Mouse (Mus musculus): ENCODE measurements at regions not wholly inside any gene's neighbourhood (a gene's known extent, or its start where the extent isn't known, plus 50 kb on each side); places are given as distances from the start of the nearest gene placed in this dataset.

- DNase-seq (ENCODE audit: extremely low read depth), result no peak
- in situ Hi-C loops (cut with MboI; ENCODE audit: low pct_ligation_motif_present, low pct_unique_long_range_greater_than_20kb, low sequenced_read_pairs), result no loop called here
- Histone ChIP-seq H3K27me3 (replicated peaks) (no peaks in the 10 kb centered on the region), H3K4me3 (replicated peaks in 1 of 3; ENCODE audit: low read depth in 2 of 3, low read length in 2 of 3, poor library complexity in 1 of 3) (no peak overlapping the region), H3K27ac (ENCODE audit: insufficient read depth, low read depth) (no peak overlapping the region), H3K4me1 (ENCODE audit: control insufficient read depth in 1 of 2, insufficient read depth in 2 of 2) (no peaks in the 10 kb centered on the region), H3K9ac (ENCODE audit: insufficient read depth, low read depth) (no peak overlapping the region), H3K36me3 (replicated peaks in 1 of 2; ENCODE audit: control insufficient read depth in 1 of 2, insufficient read depth in 1 of 2, low read length in 1 of 2) (no peaks in the 10 kb centered on the region), H3K9me3 (replicated peaks; ENCODE audit: low read length) (peaks cover 62% of the 10 kb centered on the region), H3K79me2 (replicated peaks; ENCODE audit: control insufficient read depth, extremely low read depth, insufficient read depth, poor library complexity, severe bottlenecking) (no peaks in the 10 kb centered on the region), H3K4me2 (ENCODE audit: insufficient read depth, low read depth, poor library complexity, severe bottlenecking) (no peak overlapping the region)
- dilution Hi-C loops (cut with MboI; ENCODE audit: extremely low pct_ligation_motif_present, extremely low pct_unique_long_range_greater_than_20kb, low sequenced_read_pairs), result no loop called here
- no peak for TF ChIP-seq CTCF (conservative IDR thresholded peaks at IDR 0.05 in 1 of 2, IDR thresholded peaks at IDR 0.05 in 1 of 2; ENCODE audit: low read depth in 2 of 2, low read length in 2 of 2)
- no peak for TF ChIP-seq POLR2A (IDR thresholded peaks at IDR 0.05; ENCODE audit: low read depth, low read length)
- no peak for TF ChIP-seq ELF1 (IDR thresholded peaks at IDR 0.05; ENCODE audit: low read depth, low read length)
- TF ChIP-seq ETS1 (conservative IDR thresholded peaks at IDR 0.05; ENCODE audit: low read depth, low read length), result no peak
- TF ChIP-seq ZNF384 (IDR thresholded peaks at IDR 0.05; ENCODE audit: low read depth, low read length), result no peak
- no peak for TF ChIP-seq E2F4 (IDR thresholded peaks at IDR 0.05; ENCODE audit: insufficient replicate concordance, low read depth, low read length)
- TF ChIP-seq NRF1 (IDR thresholded peaks at IDR 0.05; ENCODE audit: low read depth, low read length), result no peak
- TF ChIP-seq JUND (conservative IDR thresholded peaks at IDR 0.05; ENCODE audit: low read depth, low read length), result no peak
- no peak for TF ChIP-seq HCFC1 (IDR thresholded peaks at IDR 0.05; ENCODE audit: low read depth, low read length)
- TF ChIP-seq JUN (IDR thresholded peaks at IDR 0.05; ENCODE audit: insufficient read depth, low read depth, low read length), result no peak
- no peak for TF ChIP-seq EP300 (IDR thresholded peaks at IDR 0.05; ENCODE audit: low read length)
- no peak for TF ChIP-seq SMC3 (IDR thresholded peaks at IDR 0.05; ENCODE audit: low read depth, low read length)
- no peak for TF ChIP-seq GABPA (IDR thresholded peaks at IDR 0.05; ENCODE audit: insufficient replicate concordance, low read depth, low read length)
- TF ChIP-seq KAT2A (IDR thresholded peaks at IDR 0.05; ENCODE audit: insufficient replicate concordance, low read length), result no peak
- TF ChIP-seq UBTF (IDR thresholded peaks at IDR 0.05; ENCODE audit: low read depth, low read length), result no peak
- TF ChIP-seq MXI1 (IDR thresholded peaks at IDR 0.05; ENCODE audit: low read depth, low read length), result no peak
- no peak for TF ChIP-seq SIN3A (IDR thresholded peaks at IDR 0.05; ENCODE audit: low read length)
- TF ChIP-seq RAD21 (IDR thresholded peaks at IDR 0.05; ENCODE audit: low read depth, low read length), result no peak
- TF ChIP-seq PAX5 (IDR thresholded peaks at IDR 0.05; ENCODE audit: low read length), result no peak
- TF ChIP-seq CHD1 (IDR thresholded peaks at IDR 0.05; ENCODE audit: low read depth, low read length), result no peak
Measured at GRCm38 (mm10) chr13:47552251-47552650, 429.8 kb downstream of the Rnf144b start.

GRCm38 (mm10) chr13:47554198-47554597 is 431.7 kb downstream of the Rnf144b start:
- no peak for DNase-seq (ENCODE audit: extremely low read depth)
- Histone ChIP-seq H3K4me1 (ENCODE audit: control insufficient read depth in 1 of 2, insufficient read depth in 2 of 2) (no peaks in the 10 kb centered on the region), H3K4me2 (ENCODE audit: insufficient read depth, low read depth, poor library complexity, severe bottlenecking) (no peak overlapping the region), H3K4me3 (replicated peaks in 1 of 3; ENCODE audit: low read depth in 2 of 3, low read length in 2 of 3, poor library complexity in 1 of 3) (no peak overlapping the region), H3K36me3 (replicated peaks in 1 of 2; ENCODE audit: control insufficient read depth in 1 of 2, insufficient read depth in 1 of 2, low read length in 1 of 2) (no peaks in the 10 kb centered on the region), H3K27me3 (replicated peaks) (no peaks in the 10 kb centered on the region), H3K9me3 (replicated peaks; ENCODE audit: low read length) (peaks cover 64% of the 10 kb centered on the region), H3K79me2 (replicated peaks; ENCODE audit: control insufficient read depth, extremely low read depth, insufficient read depth, poor library complexity, severe bottlenecking) (no peaks in the 10 kb centered on the region), H3K27ac (ENCODE audit: insufficient read depth, low read depth) (no peak overlapping the region), H3K9ac (ENCODE audit: insufficient read depth, low read depth) (no peak overlapping the region)
- dilution Hi-C loops (cut with MboI; ENCODE audit: extremely low pct_ligation_motif_present, extremely low pct_unique_long_range_greater_than_20kb, low sequenced_read_pairs), result no loop called here
- TF ChIP-seq JUND (conservative IDR thresholded peaks at IDR 0.05; ENCODE audit: low read depth, low read length), result no peak
- in situ Hi-C loops (cut with MboI; ENCODE audit: low pct_ligation_motif_present, low pct_unique_long_range_greater_than_20kb, low sequenced_read_pairs), result no loop called here
